Mouse (Mus musculus): ENCODE results near the gene Ccdc57.
"Not testable (repeated sequence)": the region's sequence is repeated elsewhere in the genome, so short reads cannot be mapped to it uniquely, and the experiment has no call there.

Gene Ccdc57

GRCm38 (mm10) chr11:120903159-120903850 is 29.4 kb downstream of the Ccdc57 start:
- in situ Hi-C loops (cut with MboI), result no loop called here

- in situ Hi-C loops (cut with MboI), result no loop called here
Observed at GRCm38 (mm10) chr11:120902487-120903142, 30.1 kb downstream of the Ccdc57 start.

GRCm38 (mm10) chr11:120901729-120902486 is 30.8 kb downstream of the Ccdc57 start:
- in situ Hi-C loops (cut with MboI), result no loop called here

GRCm38 (mm10) chr11:120900276-120901244 is 32.1 kb downstream of the Ccdc57 start:
- in situ Hi-C loops (cut with MboI), result no loop called here

- in situ Hi-C loops (cut with MboI), result no loop called here
Observed at GRCm38 (mm10) chr11:120898114-120898548, 34.5 kb downstream of the Ccdc57 start.

GRCm38 (mm10) chr11:120895441-120895840 is 37.2 kb downstream of the Ccdc57 start:
- in situ Hi-C loops (cut with MboI), result no loop called here

- in situ Hi-C loops (cut with MboI), result no loop called here
Observed at GRCm38 (mm10) chr11:120894397-120894796, 38.3 kb downstream of the Ccdc57 start.

- in situ Hi-C loops (cut with MboI), result no loop called here
Observed at GRCm38 (mm10) chr11:120889216-120889615, 43.5 kb downstream of the Ccdc57 start.

GRCm38 (mm10) chr11:120888718-120889117 is 44.0 kb downstream of the Ccdc57 start:
- in situ Hi-C loops (cut with MboI), result no loop called here

- in situ Hi-C loops (cut with MboI), result no loop called here
Observed at GRCm38 (mm10) chr11:120887502-120887901, 45.2 kb downstream of the Ccdc57 start.

- in situ Hi-C loops (cut with MboI), result no loop called here
Observed at GRCm38 (mm10) chr11:120886462-120886861, 46.2 kb downstream of the Ccdc57 start.

GRCm38 (mm10) chr11:120883601-120884000 is 49.1 kb downstream of the Ccdc57 start:
- in situ Hi-C loops (cut with MboI), result no loop called here

GRCm38 (mm10) chr11:120882931-120883330 is 49.7 kb downstream of the Ccdc57 start:
- in situ Hi-C loops (cut with MboI), result no loop called here

- in situ Hi-C loops (cut with MboI), result no loop called here
Observed at GRCm38 (mm10) chr11:120873206-120873605, 59.5 kb downstream of the Ccdc57 start.

- in situ Hi-C loops (cut with MboI), result no loop called here
Observed at GRCm38 (mm10) chr11:120871521-120871920, 61.2 kb downstream of the Ccdc57 start.

GRCm38 (mm10) chr11:120865816-120866215 is 66.9 kb downstream of the Ccdc57 start:
- in situ Hi-C loops (cut with MboI), result no loop called here

GRCm38 (mm10) chr11:120862819-120863218 is 69.9 kb downstream of the Ccdc57 start:
- in situ Hi-C loops (cut with MboI), result no loop called here

- in situ Hi-C loops (cut with MboI), result not testable (repeated sequence)
Observed at GRCm38 (mm10) chr11:120855938-120856337, 76.7 kb downstream of the Ccdc57 start.

GRCm38 (mm10) chr11:120853788-120854187 is 78.9 kb downstream of the Ccdc57 start:
- in situ Hi-C loops (cut with MboI), result no loop called here

- in situ Hi-C loops (cut with MboI), result no loop called here
Observed at GRCm38 (mm10) chr11:120853158-120853557, 79.5 kb downstream of the Ccdc57 start.

Measured in mature B cell (primary cell).